Mouse (Mus musculus) heart, postnatal 0 days (tissue): ENCODE results near the gene Olfr342.

Experiments
- CTCF ChIP-seq: IDR thresholded peaks from 2 replicates; pipeline ENCODE4 v1.5.1; 2016; ENCODE audit warnings: antibody characterized with exemption, control low read depth, low read depth
- EP300 ChIP-seq: IDR thresholded peaks from 2 replicates; pipeline ENCODE4 v1.6.1; 2016; ENCODE audit warnings: antibody characterized with exemption, low read depth

- TF ChIP-seq CTCF (no peak), EP300 (no peak)
Measured at GRCm38 (mm10) chr2:36482368-36482767, 42.4 kb upstream of the Olfr342 start, which contains the start of gene Olfr341.
